In genomic region chr11:75662131-75662530, GRCm38 (mm10) we compare ENCODE assay signal across 14 mouse cellular contexts.
"Had no signal": no experiment of that assay in that cellular context is flagged by ENCODE, and none has a peak within 500 bp of the region (broad histone marks: within the 10 kb centered on the region; RNA-seq: fewer than 3 reads in every experiment).

No protein-coding gene starts in this region.

- H3K4me1 ChIP-seq: neural tube, embryonic 15.5 days had no signal

- H3K27ac ChIP-seq: neural tube, embryonic 15.5 days; stomach, embryonic 15.5 days; stomach, postnatal 0 days had no signal

- DNase-seq: retina, postnatal 1 day; right cerebral cortex, adult 18-20 months; right cerebral cortex, postnatal 14 days; right cerebral cortex, postnatal 25 days; right cerebral cortex, postnatal 4 days; spleen, adult 18-20 months; thymus, adult 2 months; thymus, postnatal 14 days; thymus, postnatal 25 days; thymus, postnatal 36 days; thymus, postnatal 4 days had no signal

- H3K4me2 ChIP-seq: neural tube, embryonic 15.5 days; stomach, embryonic 15.5 days had no signal

- H3K9me3 ChIP-seq: neural tube, embryonic 15.5 days; stomach, embryonic 15.5 days had no signal

- H3K27me3 ChIP-seq: neural tube, embryonic 15.5 days; stomach, embryonic 15.5 days had no signal

- H3K4me3 ChIP-seq: neural tube, embryonic 15.5 days; stomach, embryonic 15.5 days had no signal

- H3K9ac ChIP-seq: neural tube, embryonic 15.5 days; stomach, embryonic 15.5 days had no signal
